Mouse (Mus musculus): ENCODE results near the gene Tdpoz1.
"Not testable (repeated sequence)": the region's sequence is repeated elsewhere in the genome, so short reads cannot be mapped to it uniquely, and the experiment has no call there.

Gene Tdpoz1

DNA sequence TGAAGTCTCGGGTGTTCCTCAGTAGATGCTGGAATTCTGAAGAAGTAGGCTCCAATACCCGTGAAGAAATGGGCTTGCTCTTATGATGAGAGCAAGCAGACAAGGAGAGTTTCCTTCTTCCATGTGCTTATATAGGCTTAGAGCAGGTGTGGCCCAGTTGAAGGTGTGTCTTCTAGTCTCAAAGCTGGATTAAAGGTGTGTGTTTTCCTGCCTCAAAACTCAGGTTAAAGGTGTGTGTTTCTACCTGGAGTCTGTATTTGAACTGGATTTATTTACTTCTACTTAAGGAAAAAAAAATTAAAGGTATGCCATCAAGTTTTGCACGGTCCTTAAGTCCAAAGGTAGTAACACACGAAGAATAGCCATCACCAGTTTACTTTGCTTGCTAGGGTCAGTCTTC is at the start of gene Tdpoz1:
Gene Tdpoz1 (minus strand): TSS at position 101 of the 400 bp plus-strand sequence.
- not testable (repeated sequence) for DNase-seq (ENCODE audit: low spot score in 2 of 2)

DNA sequence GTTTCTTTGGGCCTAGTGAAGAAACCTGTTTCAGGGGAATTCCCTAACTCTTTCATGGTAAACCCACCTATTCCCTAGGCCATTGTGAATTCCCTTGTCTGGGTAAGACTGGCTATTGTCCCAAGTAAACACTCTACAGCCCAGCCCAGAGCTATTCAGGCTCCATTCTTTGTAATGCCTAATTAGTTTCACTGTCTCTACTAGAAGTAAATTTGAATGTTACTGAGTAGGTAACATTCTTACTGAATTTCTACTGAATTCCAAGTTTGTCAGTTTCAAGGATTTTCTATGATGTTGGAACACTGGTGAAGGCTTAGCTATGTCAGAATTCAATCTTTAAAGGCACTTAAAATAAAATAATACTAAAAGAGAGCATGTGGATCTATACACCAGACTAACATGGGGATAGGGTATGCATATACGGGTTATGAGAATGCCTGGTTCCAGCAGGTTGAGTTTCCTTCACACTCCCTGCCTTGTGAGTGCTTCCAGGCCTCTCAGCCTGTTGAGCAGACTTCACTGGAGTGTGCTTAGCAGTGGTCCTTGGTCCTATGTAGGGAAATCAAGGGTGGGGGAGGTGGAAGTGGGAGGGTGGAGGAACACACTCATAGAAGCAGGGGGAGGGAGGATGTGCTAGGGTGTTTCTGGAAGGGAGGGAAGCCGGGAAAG is 33.0 kb upstream of the Tdpoz1 start:
- DNase-seq (ENCODE audit: low spot score in 2 of 2): not testable (repeated sequence)

DNA sequence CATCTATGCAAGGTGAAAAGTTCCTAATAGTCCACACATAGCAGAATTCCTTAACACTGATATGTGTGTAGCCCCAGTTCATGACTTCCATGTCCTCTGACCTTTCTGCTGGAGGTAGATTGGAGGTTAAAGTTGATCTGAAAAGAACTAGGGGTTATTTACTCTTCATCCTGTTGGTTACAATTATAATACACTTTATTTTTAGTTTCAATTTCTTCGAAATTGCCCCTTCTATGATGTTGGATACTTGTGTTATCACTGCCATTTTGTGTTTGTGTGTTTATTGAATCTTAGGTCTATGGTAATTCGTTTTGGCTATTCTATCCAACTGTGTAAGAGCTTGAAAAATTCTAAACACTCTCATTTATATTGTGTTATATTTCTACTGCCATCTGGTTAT is 16.9 kb upstream of the Tdpoz1 start, which contains the start of gene Gm37596:
Gene Gm37596 (minus strand): TSS at position 101 of the 400 bp plus-strand sequence.
- not testable (repeated sequence) for DNase-seq (ENCODE audit: low spot score in 2 of 2)

GRCm38 (mm10) chr3:93670805-93671503 is 5.2 kb downstream of the Tdpoz1 start:
- not testable (repeated sequence) for DNase-seq (ENCODE audit: low spot score in 2 of 2)

- no peak for DNase-seq (ENCODE audit: low spot score in 2 of 2)
These were observed 21.9 kb downstream of the Tdpoz1 start for GRCm38 (mm10) chr3:93654260-93654659.

GRCm38 (mm10) chr3:93652586-93652985 is 23.5 kb downstream of the Tdpoz1 start, which contains the start of gene Tdpoz2:
Tdpoz2 (minus strand) TSS chr3:93652686.
- no peak for DNase-seq (ENCODE audit: low spot score in 2 of 2)

DNA sequence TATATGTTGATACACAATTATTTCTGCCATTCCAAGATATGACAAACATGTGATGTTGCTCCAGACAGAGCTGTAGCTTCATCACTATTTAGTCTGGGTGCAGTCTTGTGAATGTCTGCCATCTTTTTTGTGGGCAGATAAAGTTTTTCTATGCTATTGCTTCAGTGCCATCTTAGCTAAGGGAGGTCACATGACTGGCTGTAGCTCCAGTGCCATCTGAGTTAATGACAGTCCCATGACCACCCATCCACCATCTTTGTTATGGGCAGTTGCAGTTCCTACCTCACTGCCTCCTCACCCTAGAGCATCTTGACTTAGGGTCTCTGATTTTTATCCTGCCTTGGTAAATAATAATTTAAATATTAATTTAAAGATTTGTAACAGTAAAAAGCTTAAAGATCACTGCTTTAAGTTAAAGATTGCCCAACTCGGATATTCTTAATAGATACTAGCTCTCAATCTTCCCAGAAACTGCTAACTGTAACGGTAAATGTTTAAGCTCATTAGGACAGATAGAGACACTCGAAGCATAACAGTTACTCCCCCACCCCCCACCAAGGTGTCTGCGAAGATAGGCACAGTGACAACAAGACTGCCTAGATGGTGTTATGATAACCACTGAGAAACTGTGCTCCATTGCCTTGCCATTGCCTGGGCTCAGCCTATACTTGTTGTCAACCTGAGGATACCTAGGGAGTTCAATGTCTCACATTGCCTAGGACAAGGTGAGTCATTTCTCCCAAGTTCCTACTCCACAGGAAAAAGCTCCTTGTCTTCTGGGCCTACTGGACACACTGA is 45.0 kb downstream of the Tdpoz1 start:
- DNase-seq (ENCODE audit: low spot score in 2 of 2): not testable (repeated sequence)
